Mouse (Mus musculus) cerebellum, adult 9-11 months (tissue): Measurements from ENCODE around the gene Stk39.
A peak's percentile ranks its signal among the peaks of the same experiment; 100 is the strongest.

Experiments used
- DNase-seq: peaks from one replicate; pipeline ENCODE4 v3.0.0; 2022

Stk39 gene

GRCm38 (mm10) chr2:68471759-68472550 lies at the start of gene Stk39:
TSS of gene Stk39 (minus strand) at chr2:68472268.
- DNase-seq = peak; percentile 84

GRCm38 (mm10) chr2:68515409-68515808 lies 43.3 kb upstream of the Stk39 start:
- no peak for DNase-seq

- no peak for DNase-seq
Observed at GRCm38 (mm10) chr2:68503202-68503601, 31.1 kb upstream of the Stk39 start.

GRCm38 (mm10) chr2:68502734-68503133 lies 30.7 kb upstream of the Stk39 start:
- DNase-seq = no peak

GRCm38 (mm10) chr2:68502236-68502635 lies 30.2 kb upstream of the Stk39 start:
- DNase-seq = no peak

- DNase-seq = no peak
Observed at GRCm38 (mm10) chr2:68486275-68486674, 14.2 kb upstream of the Stk39 start.

GRCm38 (mm10) chr2:68485141-68485540 lies 13.1 kb upstream of the Stk39 start:
- DNase-seq = no peak

- no peak for DNase-seq
Observed at GRCm38 (mm10) chr2:68482896-68483295, 10.8 kb upstream of the Stk39 start.

- DNase-seq = peak; percentile 91
Observed at GRCm38 (mm10) chr2:68479823-68480222, 7.8 kb upstream of the Stk39 start.

- no peak for DNase-seq
Observed at GRCm38 (mm10) chr2:68472921-68473320, 853 bp upstream of the Stk39 start.

GRCm38 (mm10) chr2:68472551-68472910 lies 463 bp upstream of the Stk39 start:
- no peak for DNase-seq

GRCm38 (mm10) chr2:68470891-68471758 lies 943 bp downstream of the Stk39 start:
- peak; percentile 87 for DNase-seq

GRCm38 (mm10) chr2:68469491-68469890 lies 2.6 kb downstream of the Stk39 start:
- no peak for DNase-seq

- DNase-seq = no peak
Observed at GRCm38 (mm10) chr2:68468698-68469097, 3.4 kb downstream of the Stk39 start.

GRCm38 (mm10) chr2:68468259-68468658 lies 3.8 kb downstream of the Stk39 start:
- no peak for DNase-seq

GRCm38 (mm10) chr2:68467085-68467978 lies 4.7 kb downstream of the Stk39 start:
- DNase-seq = no peak

- DNase-seq = peak; percentile 97
Observed at GRCm38 (mm10) chr2:68466124-68467070, 5.7 kb downstream of the Stk39 start.

GRCm38 (mm10) chr2:68465266-68466123 lies 6.6 kb downstream of the Stk39 start:
- no peak for DNase-seq

- DNase-seq = no peak
Observed at GRCm38 (mm10) chr2:68464456-68464855, 7.6 kb downstream of the Stk39 start.

- no peak for DNase-seq
Observed at GRCm38 (mm10) chr2:68463801-68464200, 8.3 kb downstream of the Stk39 start.

GRCm38 (mm10) chr2:68458115-68458514 lies 14.0 kb downstream of the Stk39 start:
- no peak for DNase-seq
